Mouse (Mus musculus) limb, embryonic 14.5 days (tissue): ENCODE measurements at regions not wholly inside any gene's neighbourhood (a gene's known extent, or its start where the extent isn't known, plus 50 kb on each side); places are given as distances from the start of the nearest gene placed in this dataset.
A peak's percentile ranks its signal among the peaks of the same experiment; 100 is the strongest.

Experiments
- ATAC-seq: fragments of 200-750 bp; cut with Nextera tagmentation; 2 replicates; pipeline ENCODE4 v1.8.0; 2017; ENCODE audit warnings: low read depth, moderate number of reproducible peaks, moderate TSS enrichment; ENCODE audit not compliant: low FRiP score
- DNase-seq: peaks from one replicate; pipeline ENCODE4 v3.0.0-alpha.2; 2015; ENCODE audit warnings: low spot score
- H3K27ac ChIP-seq: fragments of 300-500 bp; sonication (generic); replicated peaks from 2 replicates; pipeline ENCODE4 v1.5.1; 2014; ENCODE audit warnings: low read depth, mild to moderate bottlenecking, low read length, moderate library complexity, mixed read lengths
- H3K27me3 ChIP-seq: fragments of 300-500 bp; sonication (generic); 2 replicates; pipeline ENCODE4 v1.6.1; 2014; ENCODE audit warnings: low read length, mixed read lengths; ENCODE audit not compliant: control insufficient read depth, insufficient read depth
- H3K36me3 ChIP-seq: fragments of 300-500 bp; sonication (generic); 2 replicates; pipeline ENCODE4 v1.6.1; 2014; ENCODE audit warnings: mild to moderate bottlenecking, low read length, moderate library complexity, mixed read lengths; ENCODE audit not compliant: control insufficient read depth, insufficient read depth
- H3K4me1 ChIP-seq: fragments of 300-500 bp; sonication (generic); 2 replicates; pipeline ENCODE4 v1.6.1; 2014; ENCODE audit warnings: antibody characterized with exemption, low read length, mixed read lengths; ENCODE audit not compliant: control insufficient read depth, insufficient read depth
- H3K4me2 ChIP-seq: fragments of 300-500 bp; sonication (generic); replicated peaks from 2 replicates; pipeline ENCODE4 v1.6.1; 2014; ENCODE audit warnings: low read depth, mild to moderate bottlenecking, low read length, moderate library complexity; ENCODE audit not compliant: severe bottlenecking
- H3K4me3 ChIP-seq: fragments of 300-500 bp; sonication (generic); replicated peaks from 2 replicates; pipeline ENCODE4 v1.5.1; 2014; ENCODE audit warnings: low read length
- H3K9ac ChIP-seq: fragments of 300-500 bp; sonication (generic); 2 replicates; pipeline ENCODE4 v1.6.1; 2014; ENCODE audit warnings: mild to moderate bottlenecking, low read depth, low read length, moderate library complexity; ENCODE audit not compliant: severe bottlenecking
- H3K9me3 ChIP-seq: fragments of 300-500 bp; sonication (generic); 2 replicates; pipeline ENCODE4 v1.6.1; 2016; ENCODE audit warnings: low read length; ENCODE audit not compliant: control insufficient read depth
- POLR2A ChIP-seq: fragments of 200-500 bp; IDR thresholded peaks from 2 replicates; pipeline ENCODE4 v1.8.0; 2012; ENCODE audit warnings: inconsistent platforms, mild to moderate bottlenecking, moderate library complexity, borderline replicate concordance; ENCODE audit not compliant: insufficient read depth, insufficient read length; ENCODE audit errors: extremely low read depth
- WGBS: fragments of 180-500 bp; shearing (Covaris S2); extraction: QIAGEN DNeasy Blood & Tissue Kit; methylation state at CpG from one replicate; pipeline ENCODE4 v1.1.7; 2014; 5-methylcytosine and 5-hydroxymethylcytosine counted together

DNA sequence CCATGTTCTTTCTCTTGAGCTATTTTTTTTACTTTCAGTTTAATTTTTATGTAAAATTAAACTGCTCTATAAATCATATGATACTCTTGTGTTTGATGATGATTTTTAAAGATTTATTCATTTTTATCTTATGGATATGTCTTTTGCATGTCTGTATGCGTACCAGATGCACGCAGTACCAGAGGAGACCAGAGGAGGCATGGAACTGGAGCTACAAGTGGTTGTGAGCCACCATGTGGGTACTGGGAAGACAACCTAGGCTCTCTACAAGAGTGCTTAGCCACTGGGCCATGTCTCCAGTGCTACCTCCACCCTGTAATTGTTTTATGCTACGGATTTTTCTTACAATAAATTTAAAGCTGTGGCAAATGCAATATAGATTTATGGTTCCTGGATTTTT is 227.8 kb downstream of the 1700129C05Rik start:
- no peak overlapping the region for H3K27ac ChIP-seq
- no peaks in the 10 kb centered on the region for H3K9me3 ChIP-seq
- ATAC-seq (no peak), DNase-seq (no peak)
- H3K4me2 ChIP-seq, result no peak overlapping the region
- H3K27me3 ChIP-seq, result no peaks in the 10 kb centered on the region
- TF ChIP-seq POLR2A, result no peak
- H3K4me3 ChIP-seq, result no peak overlapping the region
- H3K9ac ChIP-seq, result no peak overlapping the region
- H3K36me3 ChIP-seq, result no peaks in the 10 kb centered on the region
- no peaks in the 10 kb centered on the region for H3K4me1 ChIP-seq
- 86% methylated on average over 3 of the region's 3 CpGs for WGBS

DNA sequence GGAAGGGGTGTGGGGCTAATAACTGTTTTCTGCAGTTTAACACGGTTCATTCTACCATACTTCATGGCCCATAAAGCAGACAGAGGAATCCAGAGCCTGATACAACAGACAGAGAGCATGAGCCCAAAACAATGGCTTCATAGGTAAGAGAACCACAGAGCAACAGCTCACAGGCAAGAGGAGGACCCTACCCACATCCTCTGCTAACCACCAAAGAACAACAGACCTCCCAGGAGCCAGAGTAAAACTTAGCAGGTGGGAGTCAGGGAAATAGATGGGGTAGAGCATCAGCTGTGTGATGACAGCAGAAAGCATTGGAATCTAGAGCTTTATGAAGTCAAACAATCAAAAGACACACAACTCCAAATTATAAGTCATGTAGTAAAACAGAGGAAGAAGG is 231.8 kb downstream of the 1700129C05Rik start:
- Histone ChIP-seq H3K36me3 (no peaks in the 10 kb centered on the region), H3K4me3 (no peak overlapping the region), H3K9ac (no peak overlapping the region), H3K4me2 (no peak overlapping the region), H3K9me3 (no peaks in the 10 kb centered on the region), H3K27ac (no peak overlapping the region), H3K4me1 (peaks cover 17% of the 10 kb centered on the region), H3K27me3 (no peaks in the 10 kb centered on the region)
- DNase-seq (no peak), ATAC-seq (no peak)
- no peak for TF ChIP-seq POLR2A
- 60% methylated on average over 1 of the region's 1 CpGs for WGBS

DNA sequence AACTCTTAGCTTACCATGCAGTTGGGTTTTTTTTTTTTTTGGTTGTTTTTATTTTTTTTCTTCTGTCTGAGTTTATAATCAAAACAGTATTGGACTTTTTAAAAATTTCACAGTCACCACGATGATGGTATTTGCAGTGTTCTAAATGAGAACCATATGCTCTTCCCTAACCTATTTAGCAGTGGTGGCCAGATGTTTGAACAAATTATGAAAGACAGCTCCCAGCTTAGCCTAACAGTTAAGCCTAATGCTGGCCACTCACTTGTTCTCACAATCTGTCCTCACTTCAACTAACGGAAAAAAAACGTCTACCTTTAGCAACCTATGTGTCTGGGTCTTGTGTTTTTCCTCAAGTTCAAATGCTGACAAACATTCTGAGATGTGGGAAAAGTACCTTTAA is 234.8 kb downstream of the 1700129C05Rik start:
- Histone ChIP-seq H3K4me3 (no peak overlapping the region), H3K4me1 (peaks cover 17% of the 10 kb centered on the region), H3K9me3 (no peaks in the 10 kb centered on the region), H3K4me2 (no peak overlapping the region), H3K36me3 (no peaks in the 10 kb centered on the region), H3K27ac (no peak overlapping the region), H3K9ac (no peak overlapping the region), H3K27me3 (no peaks in the 10 kb centered on the region)
- WGBS, result 15% methylated on average over 3 of the region's 3 CpGs
- peak; percentile 53 for DNase-seq
- ATAC-seq, result no peak
- no peak for TF ChIP-seq POLR2A

DNA sequence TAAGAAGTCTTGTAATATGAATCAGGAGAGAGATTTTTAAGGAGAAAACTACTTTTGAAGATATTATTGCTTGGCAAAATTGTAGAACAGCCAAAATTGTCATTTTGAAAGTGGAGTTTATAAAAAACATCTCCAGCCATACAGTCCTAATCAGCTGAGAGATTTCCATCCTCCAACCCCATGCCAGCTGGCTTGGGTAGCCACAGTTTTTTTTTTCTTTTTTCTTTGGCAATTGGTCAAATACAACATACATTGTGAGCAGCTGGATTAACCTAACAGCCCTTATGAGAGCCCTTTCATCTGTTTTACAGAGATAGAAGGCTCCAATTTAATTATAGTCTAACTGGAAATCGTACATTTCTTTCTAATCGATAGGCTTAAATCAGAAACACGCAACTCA is 235.3 kb downstream of the 1700129C05Rik start:
- H3K27me3 ChIP-seq, result no peaks in the 10 kb centered on the region

DNA sequence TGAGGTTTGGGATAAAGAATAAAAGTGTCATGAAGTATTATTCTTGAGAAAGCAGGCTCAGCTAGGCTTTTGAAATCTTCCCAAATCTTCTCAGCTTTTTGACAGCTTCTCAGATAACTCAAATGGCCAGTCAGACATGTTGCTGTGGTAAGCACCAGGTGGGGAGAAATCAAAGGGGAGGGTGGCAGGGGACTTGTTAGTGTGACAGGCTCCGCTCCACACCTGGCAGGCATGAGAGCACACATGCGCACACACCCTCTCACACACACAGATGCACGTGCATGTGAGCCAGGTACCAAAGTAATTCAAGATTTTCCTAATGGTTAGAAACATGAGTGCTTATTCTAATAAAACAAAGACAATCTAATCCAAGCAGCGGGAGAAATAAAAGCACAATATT is 236.1 kb downstream of the 1700129C05Rik start:
- no peak for DNase-seq
- Histone ChIP-seq H3K9me3 (no peaks in the 10 kb centered on the region), H3K36me3 (no peaks in the 10 kb centered on the region), H3K4me2 (no peak overlapping the region), H3K4me3 (no peak overlapping the region), H3K9ac (no peak overlapping the region), H3K27ac (no peak overlapping the region), H3K4me1 (peaks cover 17% of the 10 kb centered on the region), H3K27me3 (no peaks in the 10 kb centered on the region)
- 12% methylated on average over 4 of the region's 4 CpGs for WGBS
- no peak; the same call in 1 of the 2 replicates for ATAC-seq
- TF ChIP-seq POLR2A, result no peak

More for the DNA sequence above, 235.3 kb downstream of the 1700129C05Rik start:
- 37% methylated on average over 3 of the region's 3 CpGs for WGBS
- peak; percentile 48 for DNase-seq
- Histone ChIP-seq H3K36me3 (no peaks in the 10 kb centered on the region), H3K4me2 (no peak overlapping the region), H3K4me1 (peaks cover 17% of the 10 kb centered on the region), H3K9ac (no peak overlapping the region), H3K4me3 (no peak overlapping the region), H3K27ac (no peak overlapping the region), H3K9me3 (no peaks in the 10 kb centered on the region)
- no peak for ATAC-seq
- TF ChIP-seq POLR2A, result no peak
